Mouse (Mus musculus): ENCODE measurements around the gene Ift20.
A peak's percentile ranks its signal among the peaks of the same experiment; 100 is the strongest.
"Not testable (repeated sequence)": the region's sequence is repeated elsewhere in the genome, so short reads cannot be mapped to it uniquely, and the experiment has no call there.

Ift20 gene

DNA sequence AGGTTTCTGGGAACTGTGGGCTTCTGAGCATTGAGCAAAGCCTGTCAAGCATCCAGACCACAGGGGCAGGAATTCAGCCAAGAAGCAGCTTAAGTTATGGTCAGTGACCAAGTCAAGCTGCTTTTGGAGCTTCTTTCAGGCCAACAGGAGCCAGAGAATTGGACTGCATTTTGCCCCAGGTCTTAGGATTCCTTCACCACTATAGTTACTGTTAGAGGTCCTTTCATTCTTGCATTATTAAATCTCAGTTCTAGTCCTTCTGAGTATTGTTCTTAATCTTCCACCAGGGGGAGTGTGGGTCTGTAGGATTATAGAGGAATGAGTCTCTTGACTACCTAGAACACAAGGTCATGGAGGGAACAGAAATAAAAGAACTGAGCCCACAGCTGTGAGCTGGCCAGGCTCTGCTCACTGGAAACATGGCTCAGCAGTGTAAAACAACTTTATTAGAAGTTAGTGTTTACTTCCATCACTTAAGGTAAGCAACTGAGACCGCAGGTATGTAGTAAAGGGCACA lies 13.6 kb upstream of the Ift20 start:
- DNase-seq (ENCODE audit: low spot score): no peak

GRCm38 (mm10) chr11:78523241-78523955 lies 12.8 kb upstream of the Ift20 start:
- DNase-seq (ENCODE audit: low spot score): no peak

DNA sequence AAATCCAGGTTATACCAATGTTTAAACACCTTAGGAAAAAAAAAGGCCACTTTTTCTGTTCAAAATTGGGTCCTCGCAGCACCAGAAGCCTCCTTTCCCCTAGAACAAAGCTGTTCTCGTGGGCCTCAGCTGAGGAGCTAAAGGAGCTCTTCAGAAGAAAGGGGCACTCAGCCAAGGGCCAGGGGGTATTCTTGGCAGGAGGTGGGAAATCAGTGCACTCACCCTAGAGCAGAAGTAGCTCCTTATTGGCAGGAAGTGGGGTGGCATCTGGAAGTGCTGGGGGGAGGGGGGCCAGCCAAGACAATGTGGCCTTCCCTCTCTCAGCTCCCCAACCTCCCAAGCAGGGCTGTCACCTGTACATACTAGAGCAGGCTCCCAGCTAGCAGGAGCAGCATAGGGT lies 11.3 kb upstream of the Ift20 start:
- no peak for DNase-seq (ENCODE audit: low spot score)

GRCm38 (mm10) chr11:78528714-78529113 lies 7.4 kb upstream of the Ift20 start:
- no peak for DNase-seq (ENCODE audit: low spot score)

GRCm38 (mm10) chr11:78530001-78530400 lies 6.2 kb upstream of the Ift20 start:
- no peak for DNase-seq (ENCODE audit: low spot score)

- DNase-seq (ENCODE audit: low spot score): no peak
These were observed 5.1 kb upstream of the Ift20 start for GRCm38 (mm10) chr11:78531046-78531445.

- not testable (repeated sequence) for DNase-seq (ENCODE audit: low spot score)
These were observed 4.6 kb upstream of the Ift20 start for GRCm38 (mm10) chr11:78531515-78531914.

DNA sequence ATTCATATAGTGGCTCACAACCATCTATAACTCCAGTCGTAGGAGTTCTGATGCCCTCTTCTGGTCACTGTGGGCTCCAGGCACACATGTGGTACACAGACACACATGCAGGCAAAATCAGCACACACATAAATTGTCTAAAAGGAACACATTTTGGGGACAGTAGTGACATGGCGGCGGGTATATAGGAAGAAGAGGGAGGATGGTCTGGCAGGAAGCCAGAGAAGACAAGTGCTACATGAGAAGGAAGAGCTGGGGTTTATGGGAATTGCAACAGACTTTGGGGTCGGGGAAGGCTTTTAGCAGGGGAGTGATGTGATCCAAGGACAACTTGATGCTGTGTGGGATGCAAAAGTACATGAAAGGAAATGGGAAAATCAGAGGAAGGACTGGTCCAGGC lies 1.6 kb upstream of the Ift20 start:
- DNase-seq (ENCODE audit: low spot score): no peak

DNA sequence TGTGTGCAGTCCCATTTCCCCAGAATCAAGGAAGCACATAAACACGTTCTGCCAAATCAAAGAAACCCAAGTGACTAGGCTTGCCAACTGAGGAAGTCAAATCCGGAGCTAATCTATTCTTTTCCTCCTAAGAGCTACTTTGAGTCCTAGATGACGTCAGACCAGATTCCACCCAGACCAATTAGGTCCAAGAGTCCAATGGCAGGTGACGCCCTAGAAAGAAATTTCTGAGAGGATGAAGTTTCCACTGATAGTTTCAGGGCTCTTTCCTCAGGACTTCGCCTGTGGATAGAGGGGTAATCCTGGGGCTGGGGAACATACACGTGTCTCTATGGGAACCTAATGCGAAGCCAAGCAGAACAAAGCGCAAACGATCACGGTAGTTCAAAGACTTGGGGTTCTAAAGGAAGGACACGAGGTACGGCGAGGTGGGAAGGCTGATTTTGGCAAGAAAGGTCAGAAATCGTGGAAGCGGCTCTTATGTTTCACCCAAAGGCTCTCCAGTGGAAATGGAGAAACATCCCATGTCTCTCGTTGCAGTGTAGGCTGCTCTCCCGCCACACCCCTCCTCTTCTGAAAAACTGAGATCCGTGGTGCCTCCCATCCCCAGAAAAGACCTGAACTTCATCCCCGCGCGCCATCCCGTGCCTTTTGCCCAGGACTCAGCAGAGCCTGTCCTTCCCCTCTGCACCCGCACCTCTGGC lies 633 bp upstream of the Ift20 start:
- DNase-seq (ENCODE audit: low spot score): no peak

DNA sequence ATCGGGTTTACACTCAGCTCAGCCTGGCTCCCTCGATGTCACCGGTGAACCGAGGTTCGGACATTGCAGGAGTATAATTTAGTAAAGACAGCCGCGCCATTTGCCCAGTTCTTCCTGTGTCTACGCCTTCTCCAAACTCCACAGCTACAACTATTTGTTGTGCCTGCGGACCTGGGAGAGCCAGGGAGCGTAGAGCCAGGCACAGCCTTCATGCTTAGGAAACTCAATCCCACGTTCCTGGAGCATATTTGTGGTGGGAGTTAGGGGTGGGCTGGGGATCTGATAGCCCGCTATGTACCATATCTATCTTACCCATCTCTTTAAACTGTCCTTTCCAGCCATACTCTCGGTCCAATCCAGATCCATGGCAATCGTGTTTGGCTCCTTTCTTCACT lies 526 bp downstream of the Ift20 start:
- no peak for DNase-seq (ENCODE audit: low spot score)

- no peak for DNase-seq (ENCODE audit: low spot score)
These were observed 4.2 kb downstream of the Ift20 start for GRCm38 (mm10) chr11:78540358-78540757.

DNA sequence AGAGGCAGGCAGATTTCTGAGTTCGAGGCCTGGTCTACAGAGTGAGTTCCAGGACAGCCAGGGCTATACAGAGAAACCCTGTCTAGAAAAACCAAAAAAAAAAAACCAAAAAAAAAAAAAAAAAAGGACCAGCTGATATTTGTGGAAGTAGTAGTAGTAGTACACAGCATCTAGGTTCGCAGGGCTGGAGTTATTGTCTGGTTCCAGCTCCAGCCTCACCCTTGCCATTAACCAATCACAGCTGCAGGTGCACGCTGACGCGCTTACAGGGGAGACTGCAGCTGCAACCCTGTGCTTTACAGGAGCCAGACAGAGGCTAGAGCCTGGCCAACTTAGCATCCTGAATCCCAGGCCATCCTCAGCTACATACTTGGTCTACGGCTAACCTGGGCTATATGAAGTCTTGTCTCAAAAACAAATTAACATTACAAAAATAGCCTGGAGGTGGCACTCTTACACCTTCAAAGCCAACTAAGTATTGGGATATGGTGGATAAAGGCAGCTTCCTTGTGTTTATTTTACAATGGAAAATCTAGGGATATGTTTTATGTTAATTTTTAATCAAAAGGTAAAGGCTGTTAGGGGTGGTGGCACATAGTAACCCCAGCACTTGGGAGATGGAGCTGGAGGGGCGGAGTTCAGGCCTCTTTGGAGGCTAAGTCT lies 8.4 kb downstream of the Ift20 start:
- DNase-seq (ENCODE audit: low spot score): no peak

DNA sequence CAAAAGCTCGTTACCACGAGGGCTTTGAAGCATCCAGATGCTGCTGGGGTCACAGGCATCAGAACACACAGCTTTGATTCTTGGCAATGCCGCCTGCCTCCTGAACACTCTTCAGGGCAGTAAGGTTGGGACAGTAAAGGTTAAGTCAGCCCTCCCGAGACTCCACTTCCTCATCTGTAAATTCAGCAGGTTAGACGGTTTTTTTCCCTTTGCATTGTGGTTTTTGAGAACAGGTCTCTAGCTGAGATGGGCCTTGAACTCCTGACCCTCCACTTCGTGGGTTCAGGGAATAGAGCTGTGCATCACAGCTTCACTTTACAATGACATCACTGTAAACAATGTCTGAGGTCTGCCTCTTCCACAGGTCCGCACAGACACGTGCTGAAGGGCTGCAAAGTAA lies 9.0 kb downstream of the Ift20 start:
- DNase-seq (ENCODE audit: low spot score): no peak

- DNase-seq (ENCODE audit: low spot score): no peak
These were observed 11.7 kb downstream of the Ift20 start for GRCm38 (mm10) chr11:78547718-78548460.

- DNase-seq (ENCODE audit: low spot score): no peak
These were observed 13.4 kb downstream of the Ift20 start for GRCm38 (mm10) chr11:78549491-78549987.

DNA sequence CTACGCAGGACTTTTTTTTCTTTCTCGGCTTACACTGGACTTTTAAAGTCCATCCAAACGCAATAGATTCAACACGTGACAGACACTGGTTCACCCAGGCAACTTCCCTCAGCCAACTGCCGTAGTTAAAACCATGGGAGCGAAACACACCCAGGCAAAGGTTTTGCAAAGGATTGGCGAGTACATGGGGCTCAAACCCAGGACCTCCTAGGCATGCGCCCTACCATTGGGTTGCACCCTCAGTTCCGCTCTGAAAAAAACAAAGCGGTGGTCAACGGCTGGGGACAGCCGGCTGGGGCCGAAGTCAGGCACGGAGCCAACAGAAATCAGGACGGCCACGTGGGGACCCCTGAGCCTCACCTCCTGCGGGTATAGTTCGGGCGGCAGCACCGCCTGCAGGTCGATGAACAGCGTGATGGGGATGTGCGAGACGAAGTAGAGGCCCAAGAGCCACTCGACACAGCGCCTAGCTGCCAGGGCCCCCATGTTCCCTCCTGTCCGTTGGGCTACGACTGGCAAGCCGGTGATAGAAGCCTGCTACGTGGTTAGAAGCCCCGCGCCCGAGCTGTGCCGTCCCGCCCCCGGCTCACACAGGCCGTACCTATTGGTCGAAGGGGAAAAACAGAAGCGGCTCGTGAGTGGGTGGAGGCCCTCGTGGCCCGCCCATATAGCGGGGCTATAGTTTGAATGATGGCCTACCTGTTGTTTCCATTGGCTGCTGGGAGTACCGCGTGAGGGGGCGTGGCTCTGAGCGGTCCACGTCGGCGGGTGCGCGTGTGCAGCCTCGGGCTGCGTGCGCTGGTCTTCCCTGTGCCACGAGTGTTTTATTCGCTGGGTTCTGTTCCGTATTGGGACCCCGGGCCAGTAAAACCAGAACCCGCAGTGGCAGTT lies 14.3 kb downstream of the Ift20 start, which contains the start of gene Tmem97:
Gene Tmem97 (minus strand): TSS at position 610 of the 891 bp plus-strand sequence.
- DNase-seq (ENCODE audit: low spot score): peak; percentile 97

GRCm38 (mm10) chr11:78551059-78551398 lies 14.9 kb downstream of the Ift20 start:
- no peak for DNase-seq (ENCODE audit: low spot score)

- no peak for DNase-seq (ENCODE audit: low spot score)
These were observed 19.5 kb downstream of the Ift20 start for GRCm38 (mm10) chr11:78555623-78556022.

DNA sequence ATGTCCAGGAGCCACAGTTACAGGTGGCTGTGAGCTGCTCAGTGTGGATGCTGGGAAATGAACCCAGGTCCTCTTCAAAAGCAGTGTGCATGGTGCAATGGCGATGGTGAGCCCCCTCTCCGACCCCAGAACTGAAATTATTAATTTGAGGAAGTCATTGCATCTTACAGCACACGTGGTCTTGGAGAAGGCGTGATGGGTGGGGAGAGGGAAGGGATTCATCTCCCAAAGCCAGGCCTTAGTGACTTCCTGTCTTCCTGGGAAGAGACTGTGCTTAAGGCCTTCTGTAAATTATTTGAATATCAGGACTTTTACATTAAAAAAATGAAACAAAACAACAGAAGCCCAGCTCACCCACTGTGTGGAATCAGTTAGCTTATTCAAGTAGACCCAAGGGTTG lies 19.9 kb downstream of the Ift20 start:
- DNase-seq (ENCODE audit: low spot score): no peak

DNA sequence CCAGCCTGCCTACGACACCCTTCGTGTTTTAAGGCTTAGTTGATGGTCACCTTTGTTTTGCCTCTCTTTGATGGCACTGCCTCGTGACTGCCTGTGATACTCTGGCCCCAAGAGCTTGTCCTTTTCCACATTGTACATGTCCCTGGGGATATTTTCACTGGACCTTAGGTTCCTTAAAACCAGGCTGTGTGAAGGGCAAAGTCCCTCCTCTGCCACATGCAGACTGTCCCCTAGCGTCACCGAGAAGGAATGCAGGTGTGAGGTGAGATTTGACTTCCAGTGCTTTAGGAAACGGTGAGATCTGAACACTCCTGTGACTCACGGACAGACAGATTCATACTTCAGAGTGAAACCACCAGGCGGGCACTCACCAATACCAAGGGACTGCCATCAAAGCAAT lies 21.1 kb downstream of the Ift20 start:
- no peak for DNase-seq (ENCODE audit: low spot score)

DNA sequence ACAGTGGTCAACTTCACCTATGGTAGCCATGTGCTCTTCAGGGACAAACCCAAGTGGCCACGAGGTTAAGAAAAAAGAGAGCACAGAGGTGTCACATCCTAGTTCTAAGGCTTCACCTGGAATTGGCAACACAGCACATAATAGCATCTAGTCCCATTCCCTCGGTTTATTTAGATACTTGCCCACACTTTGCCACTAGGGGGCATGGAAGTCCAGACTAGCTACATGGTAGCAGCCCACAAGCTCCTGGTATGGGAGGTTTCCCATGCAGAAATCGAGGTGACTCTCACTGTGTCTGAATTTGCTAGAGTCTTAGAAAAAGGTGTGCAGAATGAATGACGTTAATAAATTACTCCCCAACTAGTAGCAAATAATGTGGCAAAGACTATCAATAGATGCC lies 24.3 kb downstream of the Ift20 start:
- peak; percentile 85 for DNase-seq (ENCODE audit: low spot score)
